Mouse (Mus musculus): ENCODE results near the gene Polk. TPM values are rescaled to one million over a fixed set of nuclear protein-coding genes. Genes with fewer than 3 reads are reported as not detected.

Gene Polk
- polyA plus RNA-seq, 1 experiment from 2014 or later: 9.2 TPM

GRCm38 (mm10) chr13:96487968-96488367, 54.4 kb downstream of the Polk start:
- no peak overlapping the region for H3K4me3 ChIP-seq (ENCODE audit: low read length)
- no peaks in the 10 kb centered on the region for H3K4me1 ChIP-seq (ENCODE audit: insufficient read depth, low read length)
- ATAC-seq (ENCODE audit: low FRiP score, low TSS enrichment): no peak
- no peaks in the 10 kb centered on the region for H3K27me3 ChIP-seq (ENCODE audit: insufficient read depth, low read length)
- 83% methylated on average over 6 of the region's 6 CpGs for WGBS
- no peak overlapping the region for H3K4me2 ChIP-seq (replicated peaks; ENCODE audit: low read depth, low read length)
- no peak overlapping the region for H3K9ac ChIP-seq (replicated peaks; ENCODE audit: low read length)
- peaks cover 4% of the 10 kb centered on the region; the same call in 1 of the 2 replicates for H3K9me3 ChIP-seq (ENCODE audit: low read length)
- H3K27ac ChIP-seq (ENCODE audit: low read length): no peak overlapping the region
- H3K36me3 ChIP-seq (ENCODE audit: insufficient read depth, low read length): peaks cover 29% of the 10 kb centered on the region

- Histone ChIP-seq H3K36me3 (ENCODE audit: insufficient read depth, low read length) (peaks cover 29% of the 10 kb centered on the region), H3K9ac (replicated peaks; ENCODE audit: low read length) (no peak overlapping the region), H3K27me3 (ENCODE audit: insufficient read depth, low read length) (no peaks in the 10 kb centered on the region), H3K4me2 (replicated peaks; ENCODE audit: low read depth, low read length) (no peak overlapping the region), H3K27ac (ENCODE audit: low read length) (no peak overlapping the region), H3K4me3 (ENCODE audit: low read length) (no peak overlapping the region), H3K9me3 (ENCODE audit: low read length) (peaks cover 4% of the 10 kb centered on the region; the same call in 1 of the 2 replicates), H3K4me1 (ENCODE audit: insufficient read depth, low read length) (no peaks in the 10 kb centered on the region)
- no peak for ATAC-seq (ENCODE audit: low FRiP score, low TSS enrichment)
- 59% methylated on average over 6 of the region's 6 CpGs for WGBS
Observed at GRCm38 (mm10) chr13:96487230-96487629, 55.1 kb downstream of the Polk start.

DNA sequence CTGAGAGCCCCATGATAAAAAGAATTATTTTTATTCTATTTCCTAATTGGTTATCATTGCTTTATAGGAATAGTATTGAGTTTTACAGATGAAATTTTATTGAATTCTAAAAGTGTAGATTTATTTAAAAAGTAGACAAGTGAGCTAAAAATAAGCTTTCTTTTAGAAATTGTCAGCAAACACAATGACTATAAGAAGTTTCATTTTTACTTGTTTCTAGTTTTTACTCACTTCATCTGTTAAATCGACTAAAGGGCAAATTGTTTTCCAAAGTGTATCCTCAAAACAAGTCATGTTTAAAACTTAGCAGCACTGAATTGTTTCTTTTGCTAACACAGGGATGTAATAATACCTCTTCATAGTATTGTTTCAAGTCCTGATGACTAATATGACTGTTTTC, 63.4 kb downstream of the Polk start:
- Histone ChIP-seq H3K27ac (ENCODE audit: low read length) (no peak overlapping the region), H3K9ac (replicated peaks; ENCODE audit: low read length) (no peak overlapping the region), H3K27me3 (ENCODE audit: insufficient read depth, low read length) (no peaks in the 10 kb centered on the region), H3K4me3 (ENCODE audit: low read length) (no peak overlapping the region), H3K4me2 (replicated peaks; ENCODE audit: low read depth, low read length) (no peak overlapping the region), H3K36me3 (ENCODE audit: insufficient read depth, low read length) (peaks cover 8% of the 10 kb centered on the region; the same call in 1 of the 2 replicates), H3K4me1 (ENCODE audit: insufficient read depth, low read length) (no peaks in the 10 kb centered on the region), H3K9me3 (ENCODE audit: low read length) (no peaks in the 10 kb centered on the region)
- no peak for ATAC-seq (ENCODE audit: low FRiP score, low TSS enrichment)
- WGBS: 95% methylated on average over 1 of the region's 1 CpGs

DNA sequence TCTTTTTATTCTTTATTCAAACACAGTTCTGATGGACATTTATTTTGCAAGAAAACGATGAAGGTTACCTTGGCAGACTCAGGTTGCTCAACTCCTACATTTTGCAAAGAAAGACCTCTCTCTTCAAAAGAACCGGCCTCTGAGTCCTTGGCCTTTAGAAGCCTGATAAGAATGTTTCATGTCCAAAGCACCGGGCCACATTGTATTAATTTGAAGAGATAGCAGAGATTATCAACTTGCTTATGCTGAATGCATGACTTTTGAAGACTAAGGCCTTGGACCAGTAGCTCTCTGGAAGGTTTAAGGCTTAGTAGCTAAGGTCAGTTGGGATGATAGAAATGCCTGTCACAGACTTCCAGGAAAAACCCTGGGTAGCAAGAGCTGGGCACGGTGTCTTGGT, 65.2 kb downstream of the Polk start:
- 92% methylated on average over 4 of the region's 4 CpGs for WGBS
- Histone ChIP-seq H3K9ac (replicated peaks; ENCODE audit: low read length) (no peak overlapping the region), H3K27me3 (ENCODE audit: insufficient read depth, low read length) (no peaks in the 10 kb centered on the region), H3K4me1 (ENCODE audit: insufficient read depth, low read length) (no peaks in the 10 kb centered on the region), H3K36me3 (ENCODE audit: insufficient read depth, low read length) (0 out of 2 replicates have a peak, but pooled peaks cover 2% of the 10 kb centered on the region), H3K27ac (ENCODE audit: low read length) (no peak overlapping the region), H3K4me3 (ENCODE audit: low read length) (no peak overlapping the region), H3K4me2 (replicated peaks; ENCODE audit: low read depth, low read length) (no peak overlapping the region), H3K9me3 (ENCODE audit: low read length) (no peaks in the 10 kb centered on the region)
- no peak for ATAC-seq (ENCODE audit: low FRiP score, low TSS enrichment)

- H3K4me2 ChIP-seq (replicated peaks; ENCODE audit: low read depth, low read length): no peak within 1 kb of the TSS
- WGBS: 84% methylated on average over 14 of the region's 14 CpGs
- no peaks in the 10 kb centered on the region for H3K9me3 ChIP-seq (ENCODE audit: low read length)
- H3K4me1 ChIP-seq (ENCODE audit: insufficient read depth, low read length): no peaks in the 10 kb centered on the region
- no peak within 1 kb of the TSS for H3K27ac ChIP-seq (ENCODE audit: low read length)
- H3K4me3 ChIP-seq (ENCODE audit: low read length): no peak within 1 kb of the TSS
- H3K9ac ChIP-seq (replicated peaks; ENCODE audit: low read length): no peak within 1 kb of the TSS
- ATAC-seq (ENCODE audit: low FRiP score, low TSS enrichment): no peak
- H3K36me3 ChIP-seq (ENCODE audit: insufficient read depth, low read length): no peaks in the 10 kb centered on the region
- no peaks in the 10 kb centered on the region for H3K27me3 ChIP-seq (ENCODE audit: insufficient read depth, low read length)
Observed at GRCm38 (mm10) chr13:96470957-96471356, 71.4 kb downstream of the Polk start, which contains the start of gene Ankdd1b. Gene Ankdd1b, minus strand, starts transcription at chr13:96471198.

DNA sequence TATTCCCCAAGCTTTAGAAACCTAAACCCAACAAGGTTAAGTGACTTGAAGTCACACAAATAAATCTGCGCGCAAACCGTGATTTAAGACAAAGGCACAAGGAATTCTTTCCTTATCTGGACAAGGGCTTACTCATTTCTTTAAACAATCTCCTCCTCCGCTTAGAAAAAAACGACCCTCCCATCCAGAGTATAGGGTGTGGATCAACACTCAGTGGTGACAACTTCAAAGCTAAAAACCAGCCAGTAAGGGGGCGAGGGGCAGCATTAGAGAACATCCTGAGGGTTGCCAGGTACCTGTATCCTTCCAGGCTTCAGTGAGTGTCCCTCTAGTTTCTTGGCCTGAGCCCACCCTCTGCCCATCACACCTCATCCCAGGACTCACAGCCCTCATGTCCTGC, 71.8 kb downstream of the Polk start:
- Histone ChIP-seq H3K4me1 (ENCODE audit: insufficient read depth, low read length) (no peaks in the 10 kb centered on the region), H3K4me2 (replicated peaks; ENCODE audit: low read depth, low read length) (no peak overlapping the region), H3K27me3 (ENCODE audit: insufficient read depth, low read length) (no peaks in the 10 kb centered on the region), H3K9ac (replicated peaks; ENCODE audit: low read length) (no peak overlapping the region), H3K4me3 (ENCODE audit: low read length) (no peak overlapping the region), H3K9me3 (ENCODE audit: low read length) (no peaks in the 10 kb centered on the region), H3K36me3 (ENCODE audit: insufficient read depth, low read length) (no peaks in the 10 kb centered on the region), H3K27ac (ENCODE audit: low read length) (no peak overlapping the region)
- ATAC-seq (ENCODE audit: low FRiP score, low TSS enrichment): no peak
- WGBS: 58% methylated on average over 6 of the region's 6 CpGs

GRCm38 (mm10) chr13:96468678-96469077, 73.7 kb downstream of the Polk start:
- Histone ChIP-seq H3K4me2 (replicated peaks; ENCODE audit: low read depth, low read length) (no peak overlapping the region), H3K9me3 (ENCODE audit: low read length) (no peaks in the 10 kb centered on the region), H3K27ac (ENCODE audit: low read length) (no peak overlapping the region), H3K27me3 (ENCODE audit: insufficient read depth, low read length) (no peaks in the 10 kb centered on the region), H3K9ac (replicated peaks; ENCODE audit: low read length) (no peak overlapping the region), H3K4me1 (ENCODE audit: insufficient read depth, low read length) (no peaks in the 10 kb centered on the region), H3K36me3 (ENCODE audit: insufficient read depth, low read length) (no peaks in the 10 kb centered on the region), H3K4me3 (ENCODE audit: low read length) (no peak overlapping the region)
- ATAC-seq (ENCODE audit: low FRiP score, low TSS enrichment): no peak
- WGBS: 84% methylated on average over 5 of the region's 5 CpGs

DNA sequence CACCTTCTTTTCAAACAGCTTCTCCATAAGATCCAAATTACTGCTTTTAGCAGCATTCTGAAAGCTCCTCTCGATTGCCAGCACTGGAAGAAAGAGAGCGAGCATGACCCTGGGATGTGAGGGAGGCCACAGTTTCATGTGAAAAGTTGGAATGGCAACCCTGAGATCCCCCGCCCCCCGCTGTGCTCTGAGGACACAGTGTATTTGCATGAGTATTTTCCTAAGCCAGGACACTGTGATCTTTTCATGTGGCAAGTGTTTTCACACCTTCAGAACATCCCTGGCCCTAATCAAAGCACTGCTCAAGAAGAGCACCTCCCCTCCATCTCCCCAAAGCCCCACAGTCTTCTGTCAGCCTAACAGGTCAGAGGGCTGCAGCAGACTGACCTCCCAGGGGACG, 77.1 kb downstream of the Polk start:
- WGBS: 48% methylated on average over 5 of the region's 5 CpGs
- Histone ChIP-seq H3K4me2 (replicated peaks; ENCODE audit: low read depth, low read length) (no peak overlapping the region), H3K9ac (replicated peaks; ENCODE audit: low read length) (no peak overlapping the region), H3K4me3 (ENCODE audit: low read length) (no peak overlapping the region), H3K36me3 (ENCODE audit: insufficient read depth, low read length) (no peaks in the 10 kb centered on the region), H3K27me3 (ENCODE audit: insufficient read depth, low read length) (no peaks in the 10 kb centered on the region), H3K27ac (ENCODE audit: low read length) (no peak overlapping the region), H3K4me1 (ENCODE audit: insufficient read depth, low read length) (no peaks in the 10 kb centered on the region), H3K9me3 (ENCODE audit: low read length) (no peaks in the 10 kb centered on the region)
- ATAC-seq (ENCODE audit: low FRiP score, low TSS enrichment): no peak

GRCm38 (mm10) chr13:96462644-96463043, 79.7 kb downstream of the Polk start:
- H3K4me3 ChIP-seq (ENCODE audit: low read length): no peak overlapping the region
- H3K9ac ChIP-seq (replicated peaks; ENCODE audit: low read length): no peak overlapping the region
- H3K4me1 ChIP-seq (ENCODE audit: insufficient read depth, low read length): no peaks in the 10 kb centered on the region
- no peak overlapping the region for H3K4me2 ChIP-seq (replicated peaks; ENCODE audit: low read depth, low read length)
- no peaks in the 10 kb centered on the region for H3K9me3 ChIP-seq (ENCODE audit: low read length)
- no peak for ATAC-seq (ENCODE audit: low FRiP score, low TSS enrichment)
- no peak overlapping the region for H3K27ac ChIP-seq (ENCODE audit: low read length)
- 56% methylated on average over 1 of the region's 1 CpGs for WGBS
- no peaks in the 10 kb centered on the region for H3K27me3 ChIP-seq (ENCODE audit: insufficient read depth, low read length)
- no peaks in the 10 kb centered on the region for H3K36me3 ChIP-seq (ENCODE audit: insufficient read depth, low read length)

GRCm38 (mm10) chr13:96458606-96459005, 83.8 kb downstream of the Polk start:
- Histone ChIP-seq H3K9me3 (ENCODE audit: low read length) (no peaks in the 10 kb centered on the region), H3K27ac (ENCODE audit: low read length) (no peak overlapping the region), H3K36me3 (ENCODE audit: insufficient read depth, low read length) (no peaks in the 10 kb centered on the region), H3K4me1 (ENCODE audit: insufficient read depth, low read length) (no peaks in the 10 kb centered on the region), H3K27me3 (ENCODE audit: insufficient read depth, low read length) (no peaks in the 10 kb centered on the region), H3K4me2 (replicated peaks; ENCODE audit: low read depth, low read length) (no peak overlapping the region), H3K9ac (replicated peaks; ENCODE audit: low read length) (no peak overlapping the region), H3K4me3 (ENCODE audit: low read length) (no peak overlapping the region)
- ATAC-seq (ENCODE audit: low FRiP score, low TSS enrichment): no peak
- WGBS: 83% methylated on average over 4 of the region's 4 CpGs

Data from kidney, embryonic 16.5 days (tissue).